Mouse (Mus musculus) midbrain, embryonic 11.5 days (tissue): ENCODE data around the gene Cd274. TPM values are rescaled to one million over a fixed set of nuclear protein-coding genes. Genes with fewer than 3 reads are reported as not detected.

Experiments used
- ATAC-seq: fragments of 200-750 bp; cut with Nextera tagmentation; 2 replicates; pipeline ENCODE4 v1.8.0; 2017; ENCODE audit warnings: moderate TSS enrichment, moderate library complexity; ENCODE audit not compliant: low FRiP score
- DNase-seq: peaks from one replicate; pipeline ENCODE4 v3.0.0; 2015; ENCODE audit warnings: low spot score; ENCODE audit errors: missing footprints
- H3K27ac ChIP-seq: fragments of 300-500 bp; sonication (generic); 2 replicates; pipeline ENCODE4 v1.5.1; 2014; ENCODE audit warnings: low read depth, low read length
- H3K27me3 ChIP-seq: fragments of 300-500 bp; sonication (generic); 2 replicates; pipeline ENCODE4 v1.6.1; 2014; ENCODE audit warnings: mild to moderate bottlenecking, low read length, moderate library complexity, mixed read lengths; ENCODE audit not compliant: control insufficient read depth, insufficient read depth
- H3K36me3 ChIP-seq: fragments of 300-500 bp; sonication (generic); 2 replicates; pipeline ENCODE4 v1.6.1; 2014; ENCODE audit warnings: mild to moderate bottlenecking, low read length, moderate library complexity, mixed read lengths; ENCODE audit not compliant: control insufficient read depth, insufficient read depth
- H3K4me1 ChIP-seq: fragments of 300-500 bp; sonication (generic); 2 replicates; pipeline ENCODE4 v1.6.1; 2014; ENCODE audit warnings: low read length; ENCODE audit not compliant: control insufficient read depth, insufficient read depth
- H3K4me2 ChIP-seq: fragments of 300-500 bp; sonication (generic); 2 replicates; pipeline ENCODE4 v1.6.1; 2014; ENCODE audit warnings: mild to moderate bottlenecking, moderate library complexity
- H3K4me3 ChIP-seq: fragments of 300-500 bp; sonication (generic); 2 replicates; pipeline ENCODE4 v1.5.1; 2014; ENCODE audit warnings: low read depth, low read length
- H3K9ac ChIP-seq: fragments of 300-500 bp; sonication (generic); 2 replicates; pipeline ENCODE4 v1.6.1; 2014; ENCODE audit warnings: low read length
- H3K9me3 ChIP-seq: fragments of 300-500 bp; sonication (generic); 2 replicates; pipeline ENCODE4 v1.6.1; 2016; ENCODE audit warnings: low read length; ENCODE audit not compliant: control insufficient read depth
- WGBS: fragments of 180-500 bp; shearing (Covaris S2); extraction: QIAGEN DNeasy Blood & Tissue Kit; methylation state at CpG from one replicate; pipeline ENCODE4 v1.1.7; 2014; 5-methylcytosine and 5-hydroxymethylcytosine counted together
- polyA plus RNA-seq: library from polyadenylated mRNA; unstranded; fragments of >200 nt; fragmentation: Nextera tagmentation; extraction: Ambion mirVana; gene quantifications from 2 replicates; pipeline ENCODE4 v1.2.1, GENCODE M21; 2014

Cd274 gene
- polyA plus RNA-seq, 1 experiment from 2014 or later, result 0.34 TPM

GRCm38 (mm10) chr19:29422013-29422645 is 54.9 kb downstream of the Cd274 start:
- Histone ChIP-seq H3K36me3 (no peaks in the 10 kb centered on the region), H3K27me3 (no peaks in the 10 kb centered on the region), H3K4me1 (no peaks in the 10 kb centered on the region), H3K27ac (no peak overlapping the region), H3K9ac (no peak overlapping the region), H3K4me2 (no peak overlapping the region), H3K4me3 (no peak overlapping the region), H3K9me3 (no peaks in the 10 kb centered on the region)
- DNase-seq (no peak), ATAC-seq (no peak)
- 86% methylated on average over 16 of the region's 16 CpGs for WGBS

DNA sequence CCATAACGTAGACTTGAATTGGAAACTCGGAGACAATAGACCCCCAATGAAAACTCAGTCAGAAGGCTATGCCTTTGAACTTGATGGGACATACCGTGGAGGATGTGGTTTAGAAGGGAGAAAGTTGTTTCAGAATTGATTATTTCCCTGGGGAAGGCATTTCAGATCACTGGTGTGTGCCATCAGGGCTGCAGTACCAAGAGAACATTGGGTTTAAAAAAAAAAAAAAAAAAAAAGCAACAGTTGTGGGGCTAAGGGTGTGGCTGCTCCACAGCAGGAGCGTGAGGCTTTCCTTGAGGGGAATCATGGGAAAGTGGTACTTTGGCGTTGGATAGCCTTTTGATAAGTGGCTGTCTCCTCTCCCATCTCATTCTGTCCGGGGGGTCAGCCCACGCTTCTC is 55.5 kb downstream of the Cd274 start:
- H3K4me2 ChIP-seq, result no peak overlapping the region
- DNase-seq, result no peak
- 81% methylated on average over 7 of the region's 7 CpGs for WGBS
- H3K27ac ChIP-seq, result no peak overlapping the region
- no peak overlapping the region for H3K4me3 ChIP-seq
- no peak for ATAC-seq
- H3K36me3 ChIP-seq, result no peaks in the 10 kb centered on the region
- no peak overlapping the region for H3K9ac ChIP-seq
- no peaks in the 10 kb centered on the region for H3K4me1 ChIP-seq
- H3K9me3 ChIP-seq, result no peaks in the 10 kb centered on the region
- no peaks in the 10 kb centered on the region for H3K27me3 ChIP-seq

GRCm38 (mm10) chr19:29430516-29430915 is 63.3 kb downstream of the Cd274 start:
- H3K27ac ChIP-seq, result no peak overlapping the region
- no peak overlapping the region for H3K4me2 ChIP-seq
- no peaks in the 10 kb centered on the region for H3K4me1 ChIP-seq
- H3K4me3 ChIP-seq, result no peak overlapping the region
- WGBS, result 89% methylated on average over 3 of the region's 3 CpGs
- no peak overlapping the region for H3K9ac ChIP-seq
- H3K27me3 ChIP-seq, result no peaks in the 10 kb centered on the region
- no peaks in the 10 kb centered on the region for H3K36me3 ChIP-seq
- no peaks in the 10 kb centered on the region for H3K9me3 ChIP-seq
- ATAC-seq (no peak), DNase-seq (no peak)

GRCm38 (mm10) chr19:29430953-29431352 is 63.7 kb downstream of the Cd274 start:
- H3K9me3 ChIP-seq, result no peaks in the 10 kb centered on the region
- no peak overlapping the region for H3K9ac ChIP-seq
- H3K4me3 ChIP-seq, result no peak overlapping the region
- H3K27me3 ChIP-seq, result no peaks in the 10 kb centered on the region
- DNase-seq, result no peak
- WGBS, result 80% methylated on average over 3 of the region's 3 CpGs
- ATAC-seq, result no peak
- no peaks in the 10 kb centered on the region for H3K4me1 ChIP-seq
- H3K4me2 ChIP-seq, result no peak overlapping the region
- H3K36me3 ChIP-seq, result no peaks in the 10 kb centered on the region
- H3K27ac ChIP-seq, result no peak overlapping the region

GRCm38 (mm10) chr19:29436793-29437479 is 69.7 kb downstream of the Cd274 start:
- H3K36me3 ChIP-seq, result no peaks in the 10 kb centered on the region
- H3K4me1 ChIP-seq, result no peaks in the 10 kb centered on the region; the same call in 1 of the 2 replicates
- H3K4me3 ChIP-seq, result no peak overlapping the region
- H3K27me3 ChIP-seq, result no peaks in the 10 kb centered on the region
- H3K4me2 ChIP-seq, result no peak overlapping the region
- H3K9me3 ChIP-seq, result no peaks in the 10 kb centered on the region
- ATAC-seq (no peak), DNase-seq (no peak)
- no peak overlapping the region for H3K27ac ChIP-seq
- H3K9ac ChIP-seq, result no peak overlapping the region
- 87% methylated on average over 18 of the region's 18 CpGs for WGBS

Other genes starting within 250 kb of the Cd274 start
- gene Jak2, start 115.6 kb upstream of the Cd274 start, polyA plus RNA-seq, result 12.8 and 13.4 TPM in 2 replicates
- 6.3 and 8.0 TPM in 2 replicates for gene Insl6, start 42.1 kb upstream of the Cd274 start, polyA plus RNA-seq
- 0.77 and 0.82 TPM in 2 replicates for gene Rln1, start 32.8 kb upstream of the Cd274 start, polyA plus RNA-seq
- 60.4 and 68.1 TPM in 2 replicates for gene Plgrkt, start 65 bp upstream of the Cd274 start, polyA plus RNA-seq
- not detected in 2 replicates for gene Pdcd1lg2, start 43.5 kb downstream of the Cd274 start, polyA plus RNA-seq
- 10.8 and 11.8 TPM in 2 replicates for gene Ric1, start 154.8 kb downstream of the Cd274 start, polyA plus RNA-seq